22 mouse cellular contexts compared by ENCODE assay signal in the genomic region with DNA sequence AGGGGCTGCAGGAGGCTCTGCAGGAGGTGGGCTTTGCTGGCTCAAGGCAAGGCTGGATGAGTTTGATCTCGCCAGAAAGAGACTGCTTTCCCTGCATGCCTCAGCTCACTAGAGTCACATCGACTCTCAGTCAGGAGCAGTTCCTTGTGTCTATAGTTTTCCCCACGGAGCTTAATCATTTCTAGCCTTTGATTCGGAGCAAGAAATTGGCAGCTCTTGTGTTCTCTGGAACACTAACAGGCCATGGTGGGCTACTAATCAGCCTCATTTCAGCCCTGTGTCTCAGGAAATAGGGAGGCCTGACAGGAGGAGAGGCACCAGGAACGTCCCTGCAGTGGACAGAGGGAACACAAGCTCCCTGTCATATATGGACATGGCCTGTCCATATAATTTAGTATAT. TPM values are rescaled to one million over a fixed set of nuclear protein-coding genes. Genes with fewer than 3 reads are reported as not detected.
DNase-seq lines count a peak whose midpoint lies in the region; ATAC-seq and TF ChIP-seq lines count a peak whose summit lies in the region.
"Had no signal": no experiment of that assay in that cellular context is flagged by ENCODE, and none has a peak within 500 bp of the region (broad histone marks: within the 10 kb centered on the region; RNA-seq: fewer than 3 reads in every experiment).

No protein-coding gene starts in this region.

- TF ChIP-seq CTCF in kidney, adult 2 months (conservative IDR thresholded peaks at IDR 0.05; ENCODE audit: insufficient read depth, insufficient read length, low read depth, low read length) = no peak

- no peak overlapping the region for H3K4me2 ChIP-seq in kidney, embryonic 16.5 days (replicated peaks; ENCODE audit: low read depth, low read length)
- H3K4me2 ChIP-seq in kidney, embryonic 14.5 days (replicated peaks; ENCODE audit: low read depth, low read length) = no peak overlapping the region

- DNase-seq in kidney, adult 2 months = peak; percentile 66
- DNase-seq in kidney, adult 9 months = peak; percentile 68
- DNase-seq in kidney, adult 18-20 months = no peak
- peak; percentile 38 for DNase-seq in kidney, postnatal 14 days
- DNase-seq: adrenal gland, adult 2 months; adrenal gland, adult 8-10 months; adrenal gland, postnatal 10 days; adrenal gland, postnatal 14 days; adrenal gland, postnatal 25 days; adrenal gland, postnatal 36 days; B cell, adult 2 months; cerebellum, adult 11 months; cerebellum, adult 11-12 months; cerebellum, adult 18-20 months had no signal

- no peaks in the 10 kb centered on the region for H3K9me3 ChIP-seq in kidney, embryonic 16.5 days (ENCODE audit: low read length)
- no peaks in the 10 kb centered on the region for H3K9me3 ChIP-seq in kidney, embryonic 14.5 days (ENCODE audit: control insufficient read depth, low read length)
- H3K9me3 ChIP-seq: G1E had no signal

- no peaks in the 10 kb centered on the region for H3K36me3 ChIP-seq in kidney, adult 2 months (ENCODE audit: control insufficient read depth, insufficient read depth, low read length)
- no peaks in the 10 kb centered on the region for H3K36me3 ChIP-seq in kidney, embryonic 16.5 days (ENCODE audit: insufficient read depth, low read length)
- no peaks in the 10 kb centered on the region for H3K36me3 ChIP-seq in kidney, embryonic 14.5 days (ENCODE audit: control insufficient read depth, insufficient read depth, low read length)
- H3K36me3 ChIP-seq: G1E had no signal

- H3K27me3 ChIP-seq in kidney, adult 2 months (replicated peaks; ENCODE audit: control insufficient read depth, insufficient read depth, low read length) = no peaks in the 10 kb centered on the region
- H3K27me3 ChIP-seq in kidney, embryonic 16.5 days (ENCODE audit: insufficient read depth, low read length) = no peaks in the 10 kb centered on the region
- no peaks in the 10 kb centered on the region for H3K27me3 ChIP-seq in kidney, embryonic 14.5 days (ENCODE audit: control insufficient read depth, insufficient read depth, low read length)
- H3K27me3 ChIP-seq: CH12.LX, Patski had no signal

- H3K9ac ChIP-seq in kidney, embryonic 16.5 days (replicated peaks; ENCODE audit: low read length) = no peak overlapping the region
- no peak overlapping the region for H3K9ac ChIP-seq in kidney, embryonic 14.5 days (ENCODE audit: low read depth, low read length)

- H3K4me1 ChIP-seq in kidney, adult 2 months (ENCODE audit: control insufficient read depth, insufficient read depth, low read length) = peaks cover 6% of the 10 kb centered on the region; the same call in 1 of the 2 replicates
- H3K4me1 ChIP-seq in kidney, embryonic 16.5 days (ENCODE audit: insufficient read depth, low read length) = no peaks in the 10 kb centered on the region
- H3K4me1 ChIP-seq in kidney, embryonic 14.5 days (ENCODE audit: control insufficient read depth, insufficient read depth, low read length) = no peaks in the 10 kb centered on the region

- 65% methylated on average over 5 of the region's 5 CpGs for WGBS in kidney, adult 2 months
- WGBS in kidney, embryonic 16.5 days = 64% methylated on average over 5 of the region's 5 CpGs
- WGBS in kidney, embryonic 14.5 days = 72% methylated on average over 5 of the region's 5 CpGs

- no peak for TF ChIP-seq POLR2A in kidney, adult 2 months (IDR thresholded peaks at IDR 0.05; ENCODE audit: low read depth, low read length)

- ATAC-seq in kidney, embryonic 16.5 days (ENCODE audit: low FRiP score, low TSS enrichment) = no peak
- no peak for ATAC-seq in kidney, embryonic 14.5 days (ENCODE audit: low FRiP score, low TSS enrichment)
- ATAC-seq: activated CD4-positive, CD25-positive, alpha-beta regulatory T cell, adult 4 months; CD4-positive, CD25-positive, alpha-beta regulatory T cell, adult 4 months; Patski had no signal

- H3K4me3 ChIP-seq in kidney, adult 2 months (ENCODE audit: insufficient read depth, low read depth, low read length) = no peak overlapping the region
- no peak overlapping the region for H3K4me3 ChIP-seq in kidney, embryonic 16.5 days (ENCODE audit: low read length)
- H3K4me3 ChIP-seq in kidney, embryonic 14.5 days (ENCODE audit: low read length) = no peak overlapping the region

- H3K27ac ChIP-seq in kidney, adult 2 months (ENCODE audit: insufficient read depth, low read depth, low read length) = no peak overlapping the region
- no peak overlapping the region for H3K27ac ChIP-seq in kidney, embryonic 16.5 days (ENCODE audit: low read length)
- no peak overlapping the region for H3K27ac ChIP-seq in kidney, embryonic 14.5 days (ENCODE audit: low read depth, low read length)

RNA-seq across cellular contexts. Expression of a gene that starts 2.6 kb away (rescaled TPM):
- 348 and 492 TPM in 2 replicates for polyA plus RNA-seq in kidney, adult 2 months (2012; rRNA removed)
- 0.80 and 1.1 TPM in 2 replicates for polyA plus RNA-seq in kidney, embryonic 16.5 days (2015; fragmentation: Nextera tagmentation; extraction: Ambion mirVana)
- 0.11 and 0.16 TPM in 2 replicates for polyA plus RNA-seq in kidney, embryonic 14.5 days (2014; fragmentation: Nextera tagmentation; extraction: Ambion mirVana)
- polyA plus RNA-seq: activated CD4-positive, CD25-positive, alpha-beta regulatory T cell, adult 4 months; C2C12; CD4-positive, CD25-positive, alpha-beta regulatory T cell, adult 4 months; G1E; Patski had no signal

RNA-seq across cellular contexts. Expression of a gene that starts 34.1 kb away (rescaled TPM):
- polyA plus RNA-seq in kidney, adult 2 months (2012; rRNA removed) = 15.4 and 17.6 TPM in 2 replicates
- polyA plus RNA-seq in kidney, embryonic 16.5 days (2015; fragmentation: Nextera tagmentation; extraction: Ambion mirVana) = 3.0 and 3.1 TPM in 2 replicates
- polyA plus RNA-seq in kidney, embryonic 14.5 days (2014; fragmentation: Nextera tagmentation; extraction: Ambion mirVana) = 1.8 and 1.9 TPM in 2 replicates
- polyA plus RNA-seq: C2C12, G1E, Patski had no signal

RNA-seq across cellular contexts. Expression of a gene that starts 43.9 kb away (rescaled TPM):
- polyA plus RNA-seq in kidney, adult 2 months (2012; rRNA removed) = 20.3 and 21.4 TPM in 2 replicates
- 31.7 and 33.3 TPM in 2 replicates for polyA plus RNA-seq in kidney, embryonic 16.5 days (2015; fragmentation: Nextera tagmentation; extraction: Ambion mirVana)
- polyA plus RNA-seq in kidney, embryonic 14.5 days (2014; fragmentation: Nextera tagmentation; extraction: Ambion mirVana) = 28.0 and 31.7 TPM in 2 replicates

Comparison
In these comparisons a context has a peak if more than half of its experiments do, and no peak if none do; other contexts are left out.
1. RNA of a gene that starts 2.6 kb away (polyA plus RNA-seq): 348 to 492 TPM in kidney, adult 2 months; 0.80 to 1.1 TPM in kidney, embryonic 16.5 days and 0.11 to 0.16 TPM in kidney, embryonic 14.5 days; every median in the first group is over 100 times any median in the second.